Mouse (Mus musculus): ENCODE data around the gene Wdr76.
A peak's percentile ranks its signal among the peaks of the same experiment; 100 is the strongest.
"Not testable (repeated sequence)": the region's sequence is repeated elsewhere in the genome, so short reads cannot be mapped to it uniquely, and the experiment has no call there.

Gene Wdr76

DNA sequence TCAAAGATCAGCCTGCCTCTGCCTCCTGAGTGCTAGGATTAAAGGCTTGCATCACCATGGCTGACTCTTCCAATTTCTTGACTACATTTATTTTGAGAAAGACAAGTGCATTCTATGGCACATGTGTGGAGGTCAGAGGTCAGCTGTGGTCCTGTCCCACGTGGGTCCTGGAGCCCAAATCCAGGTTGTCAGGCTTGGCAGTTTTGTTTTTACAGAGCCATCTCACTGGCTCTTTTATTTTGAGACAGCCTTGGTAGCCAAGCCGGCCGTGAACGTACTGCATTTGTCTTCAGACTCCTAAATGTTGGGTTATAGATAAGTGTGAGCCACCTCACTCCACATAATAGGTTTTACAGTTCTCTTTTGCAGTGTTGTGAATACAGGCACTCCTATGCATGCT lies 12.2 kb downstream of the Wdr76 start:
- not testable (repeated sequence) for DNase-seq (ENCODE audit: low read depth)

DNA sequence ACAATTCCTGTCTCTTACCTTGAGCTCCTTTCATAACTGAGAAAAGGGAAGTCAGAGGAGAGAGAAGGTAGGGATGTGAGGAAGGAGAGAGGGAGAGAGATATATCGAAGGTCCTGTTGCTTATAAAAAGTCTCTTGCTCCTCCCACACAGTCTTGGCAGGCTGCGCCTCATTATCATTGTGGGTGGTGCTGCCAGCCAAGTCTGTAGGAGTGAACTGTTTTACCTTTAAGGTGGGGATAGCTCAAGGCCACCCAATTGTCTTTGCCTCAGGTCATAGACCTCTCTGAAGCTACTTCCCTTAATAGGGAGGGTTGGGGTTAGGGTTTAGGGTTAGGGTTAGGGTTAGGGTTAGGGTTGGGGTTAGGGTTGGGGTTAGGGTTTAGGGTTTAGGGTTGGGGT lies 15.5 kb downstream of the Wdr76 start:
- no peak for DNase-seq (ENCODE audit: low read depth)

DNA sequence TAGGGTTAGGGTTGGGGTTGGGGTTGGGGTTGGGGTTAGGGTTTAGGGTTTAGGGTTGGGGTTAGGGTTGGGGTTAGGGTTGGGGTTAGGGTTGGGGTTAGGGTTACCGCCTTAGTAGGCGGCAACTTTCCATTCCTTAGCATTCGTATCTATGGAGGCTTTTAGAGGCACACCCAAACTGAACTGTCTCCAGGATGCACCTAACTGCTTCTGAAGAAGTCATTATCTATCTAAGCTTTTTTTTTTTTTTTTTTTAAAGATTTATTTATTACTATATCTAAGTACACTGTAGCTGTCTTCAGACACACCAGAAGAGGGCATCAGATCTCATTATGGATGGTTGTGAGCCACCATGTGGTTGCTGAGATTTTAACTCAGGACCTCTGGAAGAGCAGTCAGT lies 16.3 kb downstream of the Wdr76 start:
- DNase-seq (ENCODE audit: low read depth), result not testable (repeated sequence)

DNA sequence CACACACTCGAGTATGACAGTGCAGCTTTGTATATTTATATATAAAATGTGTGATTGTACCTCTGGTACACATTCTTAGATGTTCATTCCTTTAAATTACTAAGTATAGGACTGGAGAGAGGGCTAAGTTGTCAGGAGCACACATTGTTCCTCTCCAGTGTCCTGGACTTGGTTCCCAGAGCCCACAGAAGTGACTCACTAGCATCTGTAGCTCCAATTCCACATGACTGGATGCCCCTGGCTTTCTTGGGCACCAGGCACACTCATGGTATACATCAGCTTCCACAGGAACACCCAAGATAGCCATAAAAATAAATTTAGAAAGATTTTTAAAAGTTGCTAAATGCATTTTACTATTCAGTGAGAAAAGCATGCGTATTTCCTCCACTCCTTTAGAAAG lies 18.5 kb downstream of the Wdr76 start:
- no peak for DNase-seq (ENCODE audit: low read depth)

DNA sequence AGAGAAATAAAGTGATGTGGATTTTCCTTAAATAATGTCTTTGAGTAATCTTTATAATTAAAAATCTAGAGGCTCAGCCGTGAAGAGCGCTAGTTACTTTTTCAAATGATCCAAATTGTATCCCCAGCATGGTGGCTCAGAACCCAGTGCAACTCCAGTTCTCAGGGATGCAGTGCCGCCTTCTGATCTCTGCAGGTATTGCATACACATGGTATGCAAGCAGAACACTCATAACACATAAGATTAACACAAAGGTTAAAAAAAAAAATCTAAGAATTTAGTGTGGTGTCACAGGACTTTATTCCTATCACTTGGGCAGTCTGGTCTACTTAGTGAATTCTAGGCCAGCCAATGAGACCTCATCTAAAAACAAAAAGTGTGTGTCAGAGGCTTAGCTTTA lies 38.3 kb downstream of the Wdr76 start:
- DNase-seq (ENCODE audit: low read depth), result no peak

DNA sequence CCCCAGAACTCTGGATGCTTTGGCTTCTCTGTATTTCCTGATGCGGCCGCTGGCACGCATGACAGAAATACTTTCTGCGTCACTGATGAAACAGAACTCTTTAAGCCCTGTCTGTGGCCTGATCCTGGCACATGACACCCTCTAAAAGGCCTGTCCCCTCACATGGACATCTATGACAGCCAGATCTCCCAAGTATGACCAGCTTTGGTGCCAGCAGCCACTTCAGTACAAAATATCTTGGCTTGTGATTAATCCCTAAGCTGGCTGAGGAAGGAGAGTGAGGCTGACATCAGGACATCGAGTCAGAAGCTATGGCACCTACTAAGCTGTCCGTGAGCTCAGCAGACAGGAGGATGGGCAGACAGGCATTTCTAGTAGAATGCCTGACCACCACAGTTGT lies 43.1 kb downstream of the Wdr76 start:
- no peak for DNase-seq (ENCODE audit: low read depth)

DNA sequence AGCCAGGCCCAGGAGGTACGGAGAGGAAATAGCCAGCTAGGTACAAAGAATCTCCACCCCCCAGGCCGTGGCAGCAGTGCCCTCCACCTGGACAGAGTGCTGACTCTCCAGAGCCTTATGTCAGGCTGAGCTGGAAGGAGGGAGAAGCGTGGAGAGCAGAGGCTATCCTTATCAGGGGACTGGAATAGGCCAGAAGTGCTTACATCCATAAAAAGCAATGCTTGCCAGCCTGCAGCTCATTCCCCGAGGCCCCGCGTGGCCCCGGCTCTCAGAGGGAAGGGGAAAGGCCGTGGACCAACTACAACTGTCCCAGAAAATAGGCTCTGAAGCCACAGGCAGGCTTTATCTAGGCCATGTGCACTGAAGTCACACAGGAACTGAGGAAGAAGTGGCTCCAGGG lies 44.7 kb downstream of the Wdr76 start:
- DNase-seq (ENCODE audit: low read depth), result no peak

DNA sequence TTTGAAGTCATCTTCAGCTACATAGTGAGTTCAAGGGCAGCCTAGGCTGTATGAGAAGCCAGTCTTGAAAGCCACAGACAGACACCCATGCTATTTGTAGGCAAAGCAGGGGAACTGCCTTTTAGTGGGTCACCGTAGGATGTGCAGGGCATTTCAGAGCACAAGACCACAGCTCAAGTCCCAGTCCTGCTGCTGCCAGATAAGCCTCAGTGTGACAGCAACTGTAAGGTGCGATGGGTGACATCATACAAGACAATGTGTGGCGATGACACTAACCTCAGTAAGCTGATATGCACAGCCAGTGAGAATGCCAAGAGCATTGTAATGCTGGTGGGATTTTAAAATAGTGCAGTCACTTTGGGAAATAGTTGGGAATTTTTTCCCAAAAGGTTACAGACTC lies 56.6 kb downstream of the Wdr76 start:
- peak; percentile 14 for DNase-seq (ENCODE audit: low read depth)

DNA sequence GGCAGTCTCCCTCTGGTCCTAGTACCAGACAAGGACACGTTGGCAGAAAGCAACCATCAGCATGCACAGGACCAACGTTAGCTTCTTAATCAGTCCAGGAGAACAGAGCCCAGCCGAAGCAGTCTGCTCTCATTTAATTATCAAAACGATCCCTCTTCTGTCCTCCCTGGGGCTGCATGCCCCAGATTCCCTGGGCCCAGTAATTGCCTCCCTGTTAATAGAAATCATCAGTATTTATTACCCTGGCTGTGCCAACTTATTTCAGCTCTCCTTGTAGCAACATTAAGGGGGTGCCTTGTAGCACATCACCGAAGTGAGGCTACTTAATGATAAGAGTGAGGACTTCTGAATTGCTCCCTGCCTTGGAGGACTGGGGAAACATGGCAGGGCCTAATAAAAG lies 59.4 kb downstream of the Wdr76 start:
- no peak for DNase-seq (ENCODE audit: low read depth)

DNA sequence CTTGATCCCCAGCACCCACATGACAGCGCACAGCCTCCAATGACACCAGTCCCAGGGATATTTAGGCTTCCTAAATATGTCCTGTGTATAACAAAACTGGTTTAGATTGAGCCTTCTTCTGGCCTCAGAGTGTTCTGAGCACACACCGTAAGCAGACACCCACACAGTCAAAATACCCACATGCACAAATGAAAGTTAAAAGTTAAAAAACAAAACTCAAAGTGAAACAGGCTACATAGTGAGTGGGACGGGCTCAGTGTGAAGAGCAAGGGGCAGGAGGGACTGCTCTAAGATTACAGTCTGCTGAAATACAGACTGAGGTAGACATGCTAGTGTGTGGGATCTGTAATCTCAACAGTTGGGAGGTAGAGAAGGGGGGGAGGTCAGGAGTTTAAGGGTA lies 63.5 kb downstream of the Wdr76 start:
- no peak for DNase-seq (ENCODE audit: low read depth)

DNA sequence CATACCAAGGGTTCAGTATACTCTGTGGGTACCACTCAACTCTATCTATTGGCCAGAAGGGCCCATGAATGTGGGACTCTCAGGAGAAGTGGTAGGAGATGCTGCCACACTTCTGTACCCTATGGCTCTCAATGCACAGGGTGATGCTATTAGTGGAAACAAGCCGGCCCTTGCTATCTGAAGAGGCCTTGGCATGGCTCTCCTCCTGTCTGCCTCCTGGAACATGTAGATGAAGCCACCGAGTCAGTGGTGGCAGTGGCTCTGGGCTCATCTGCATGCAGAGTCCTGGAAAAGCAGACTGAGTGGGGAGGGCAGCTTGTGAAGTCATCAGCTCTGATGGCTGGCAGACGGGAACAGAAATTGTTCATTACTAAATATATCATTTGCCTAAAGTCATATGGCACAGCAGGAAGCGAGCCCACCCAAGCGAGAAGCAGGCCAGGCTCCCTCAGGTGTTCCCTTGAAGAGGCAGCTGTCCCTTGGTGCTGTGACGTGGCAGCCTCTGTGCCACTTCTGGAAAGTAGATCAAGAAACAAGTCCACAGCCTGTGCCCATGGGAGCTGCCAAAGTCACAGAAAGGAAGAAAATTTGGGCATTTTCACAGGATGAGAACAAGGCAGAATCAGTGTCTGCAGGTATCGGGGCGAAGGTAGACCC lies 64.6 kb downstream of the Wdr76 start:
- DNase-seq (ENCODE audit: low read depth), result no peak

DNA sequence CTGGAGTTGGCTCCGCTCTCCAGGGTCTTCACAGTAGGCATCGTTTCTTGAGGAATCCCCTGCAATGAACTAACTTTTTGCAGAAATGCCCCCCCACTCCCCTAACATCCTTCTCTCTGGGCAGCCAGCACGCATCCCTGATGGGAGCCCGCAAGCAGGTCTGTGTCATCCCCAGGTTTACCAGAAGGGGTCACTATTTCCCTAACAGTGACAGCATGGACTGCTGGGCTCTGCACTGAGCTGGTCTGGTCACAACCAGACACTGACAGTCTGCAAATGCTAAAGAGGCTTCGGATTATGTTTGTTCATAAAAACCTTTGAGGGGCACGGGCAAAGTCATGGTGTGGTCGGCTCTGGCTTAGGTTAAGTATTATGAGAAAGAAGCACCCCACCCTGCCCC lies 65.3 kb downstream of the Wdr76 start:
- DNase-seq (ENCODE audit: low read depth), result peak; percentile 56

DNA sequence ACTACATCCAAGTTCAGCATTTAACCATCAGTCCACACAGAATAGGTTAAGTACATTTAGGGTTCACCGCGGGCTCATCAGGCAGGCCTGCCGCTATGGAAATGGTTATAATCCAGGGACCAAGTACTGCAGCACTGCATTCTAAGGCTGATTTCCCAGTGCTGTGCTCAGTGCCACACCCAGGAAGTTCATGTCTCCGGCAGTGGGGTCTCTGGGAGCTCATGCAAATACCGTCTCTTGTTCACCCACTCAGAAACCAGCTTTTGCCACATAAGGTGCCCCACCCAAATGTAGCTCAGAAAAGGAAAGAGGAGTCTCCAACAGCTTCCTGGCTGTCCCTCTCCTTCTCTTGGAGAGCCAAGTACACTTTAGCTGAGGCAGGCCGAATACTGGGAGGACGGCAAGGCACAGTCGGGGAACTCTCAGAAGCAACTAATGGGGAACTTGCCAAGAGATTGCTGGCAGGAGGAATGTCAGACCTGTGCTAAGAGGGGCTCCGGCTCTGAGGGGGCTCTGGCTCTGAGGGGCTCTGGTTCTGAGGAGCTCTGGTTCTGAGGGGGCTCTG lies 67.6 kb downstream of the Wdr76 start:
- no peak for DNase-seq (ENCODE audit: low read depth)

DNA sequence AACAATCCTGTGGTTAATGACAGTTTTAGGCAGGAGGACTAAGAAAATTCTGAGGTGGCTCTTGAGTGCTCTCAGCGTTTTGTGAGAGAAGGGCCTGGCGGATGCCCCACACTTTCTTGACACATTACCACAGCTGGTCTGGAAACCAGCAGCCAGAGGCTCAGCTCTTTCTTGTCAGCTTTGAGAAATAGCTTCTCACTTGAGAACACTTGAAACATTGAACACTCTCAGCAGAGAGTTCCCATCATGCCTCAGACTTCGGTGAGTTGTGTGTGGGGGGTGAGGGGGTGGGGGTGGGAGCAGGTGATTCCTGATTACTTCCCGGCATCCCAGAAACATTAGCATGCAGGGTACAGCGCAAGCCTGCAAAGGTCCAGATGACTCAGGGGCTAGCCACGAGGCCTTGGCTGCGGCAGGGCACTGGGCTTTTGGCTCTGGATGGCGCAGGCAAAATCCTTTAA lies 69.2 kb downstream of the Wdr76 start:
- no peak for DNase-seq (ENCODE audit: low read depth)

DNA sequence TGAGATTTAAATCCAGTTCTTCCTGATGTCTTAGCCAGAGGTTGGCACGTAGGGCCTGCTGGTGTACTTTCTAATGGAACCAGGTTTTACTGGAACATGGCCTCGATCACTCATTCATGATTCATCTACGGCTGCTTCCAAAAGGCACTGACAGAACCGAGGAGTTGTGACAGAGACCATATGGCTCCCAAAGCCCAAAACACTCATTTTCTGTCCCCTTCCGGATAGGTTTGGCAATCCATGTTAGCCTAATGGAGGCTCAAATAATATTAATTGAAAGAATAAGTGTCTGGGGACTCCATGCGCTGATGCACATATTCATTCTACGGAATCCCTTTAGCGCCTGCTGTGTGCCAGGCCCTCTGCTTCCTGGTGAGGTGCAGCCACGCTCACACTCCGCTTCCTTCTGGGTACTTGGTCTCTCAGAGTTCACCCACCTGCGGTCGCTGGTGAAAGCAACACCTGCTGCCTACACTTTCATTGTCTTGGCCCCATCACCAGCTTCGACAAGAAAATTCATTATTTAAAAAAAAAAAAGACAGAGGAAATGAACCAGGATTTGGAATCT lies 76.4 kb downstream of the Wdr76 start:
- no peak for DNase-seq (ENCODE audit: low read depth)

DNA sequence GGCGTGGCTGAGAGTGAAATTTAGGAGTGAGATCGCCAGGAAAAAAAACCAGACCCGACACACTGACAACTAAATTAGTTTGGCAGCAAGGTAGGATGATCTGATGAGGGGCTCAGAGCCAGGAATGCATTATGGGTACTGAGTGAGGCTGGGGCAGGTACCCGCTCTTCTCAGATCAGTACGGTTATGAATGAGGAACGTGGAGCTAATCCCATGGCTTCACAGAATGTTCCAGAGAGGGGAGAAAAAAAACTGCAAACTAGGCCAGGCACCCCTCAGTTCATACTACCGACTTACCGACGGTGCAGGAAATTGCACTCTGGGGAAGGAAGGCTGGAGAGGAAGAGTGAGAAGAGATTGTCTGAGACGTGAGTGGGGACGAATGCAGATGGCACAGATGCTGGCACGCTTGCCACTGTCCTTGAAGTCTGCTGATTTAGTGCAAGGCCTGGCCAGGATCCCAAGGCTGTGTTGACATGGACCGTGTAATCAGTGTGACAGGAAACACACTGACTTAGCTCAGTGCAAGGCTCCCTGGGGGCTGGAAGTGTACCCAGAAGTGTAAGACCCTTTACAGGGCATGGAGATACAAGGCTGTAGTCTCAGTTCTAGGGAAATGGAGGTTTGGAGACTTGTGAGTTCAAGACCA lies 77.1 kb downstream of the Wdr76 start:
- DNase-seq (ENCODE audit: low read depth), result no peak

DNA sequence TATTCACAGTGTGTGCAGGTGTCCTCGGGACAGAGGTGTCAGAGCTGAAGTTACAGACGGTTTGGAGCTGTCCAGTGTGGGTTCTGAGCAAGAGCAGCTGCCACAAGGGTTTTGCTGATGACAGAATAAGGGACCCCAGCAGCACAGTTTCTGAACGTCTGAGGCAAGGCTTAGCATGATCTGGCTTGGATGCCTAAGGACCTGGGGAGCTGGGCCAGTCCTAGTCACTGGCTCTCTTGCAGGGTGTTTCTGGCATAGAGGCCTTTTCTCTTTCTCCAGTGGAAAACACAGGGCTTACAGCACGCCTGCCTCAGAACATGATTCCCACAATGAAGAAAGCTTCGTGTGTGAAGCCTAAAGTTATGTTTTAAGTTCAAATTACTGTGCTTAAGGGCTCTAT lies 78.2 kb downstream of the Wdr76 start:
- no peak for DNase-seq (ENCODE audit: low read depth)

DNA sequence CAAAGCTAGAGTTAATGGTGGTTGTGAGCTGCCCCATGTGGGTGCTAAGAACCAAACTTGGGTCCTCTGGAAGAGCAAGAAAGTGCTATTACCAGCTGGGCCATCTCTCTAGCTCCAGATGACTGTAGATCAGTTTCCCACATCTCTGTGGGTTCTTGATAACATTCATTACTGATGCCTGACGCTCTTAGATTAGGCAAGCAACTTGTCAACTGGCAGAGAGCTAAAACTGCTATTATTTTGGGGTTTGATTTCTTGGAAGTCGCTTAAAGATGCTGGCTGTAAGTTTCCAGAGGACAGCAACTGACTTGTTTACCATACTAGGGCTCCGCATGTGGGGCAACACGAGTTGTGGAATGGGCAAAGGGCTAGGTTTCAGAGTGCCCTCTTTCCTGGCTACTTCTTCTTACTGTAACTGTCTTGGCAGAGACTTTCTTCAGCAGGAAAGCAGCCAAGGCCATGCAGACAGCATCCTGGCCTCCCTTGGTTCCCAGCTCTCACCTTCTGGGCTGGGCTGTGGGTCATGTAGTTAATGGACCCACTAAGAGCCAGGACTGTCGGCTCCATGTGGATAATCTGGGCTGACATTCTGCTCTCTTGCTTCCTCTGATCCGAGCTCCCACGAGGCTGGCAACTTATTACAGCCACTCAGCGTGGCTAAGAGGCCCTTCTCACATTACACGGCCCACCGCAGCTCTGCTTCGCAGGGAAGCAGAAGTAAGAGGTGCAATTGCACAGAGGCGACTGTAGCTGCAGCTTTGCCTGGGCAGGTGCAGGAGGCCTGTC lies 81.2 kb downstream of the Wdr76 start:
- DNase-seq (ENCODE audit: low read depth), result no peak

DNA sequence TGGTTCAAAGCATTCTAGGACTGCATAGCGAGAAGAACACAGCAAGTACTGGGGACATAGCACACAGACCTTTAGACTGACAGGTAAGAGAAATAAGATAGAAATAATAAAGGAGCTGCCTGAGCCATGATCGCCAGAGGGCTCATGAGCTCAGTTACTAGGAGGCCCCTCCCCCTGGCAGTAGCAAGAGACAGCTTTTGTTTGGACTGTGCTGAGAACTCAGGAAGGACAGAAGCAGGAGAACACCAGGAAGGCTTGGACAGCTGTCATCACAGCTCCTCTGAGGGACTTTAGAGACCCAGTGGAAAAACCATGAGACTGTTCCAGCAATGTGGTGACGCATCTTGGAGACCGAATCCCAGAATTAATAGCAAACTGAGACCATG lies 81.8 kb downstream of the Wdr76 start:
- no peak for DNase-seq (ENCODE audit: low read depth)

DNA sequence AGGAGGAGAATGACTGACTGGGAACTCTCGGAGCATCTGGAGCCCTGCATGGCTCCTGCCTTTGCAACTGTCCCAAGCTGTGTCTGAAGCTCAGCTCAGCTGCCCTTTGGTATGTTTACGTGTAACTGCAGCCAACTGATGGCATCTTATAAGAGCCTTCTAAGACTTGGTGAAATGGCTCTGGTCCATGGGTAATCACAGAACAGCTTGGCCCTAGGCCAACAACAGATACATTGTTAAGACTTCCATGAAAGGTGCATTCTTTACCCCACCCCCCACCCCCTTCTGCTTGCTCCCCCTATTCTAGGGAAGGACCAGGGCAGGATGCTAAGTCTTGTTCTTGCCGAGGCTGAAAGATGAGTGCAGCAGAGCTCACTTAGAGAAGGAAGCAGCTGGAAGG lies 87.6 kb downstream of the Wdr76 start:
- DNase-seq (ENCODE audit: low read depth), result no peak
